Mouse (Mus musculus) hindbrain, embryonic 12.5 days (tissue): Measurements from ENCODE around the gene Atg101. TPM values are rescaled to one million over a fixed set of nuclear protein-coding genes. Genes with fewer than 3 reads are reported as not detected.

Experiments used
- ATAC-seq: fragments of 200-750 bp; cut with Nextera tagmentation; 2 replicates; pipeline ENCODE4 v1.8.0; 2017; ENCODE audit warnings: moderate TSS enrichment; ENCODE audit not compliant: low FRiP score
- H3K27ac ChIP-seq: fragments of 300-500 bp; sonication (generic); 2 replicates; pipeline ENCODE4 v1.5.1; 2016; ENCODE audit warnings: mild to moderate bottlenecking
- H3K27me3 ChIP-seq: fragments of 300-500 bp; sonication (generic); 2 replicates; pipeline ENCODE4 v1.6.1; 2016; ENCODE audit warnings: mild to moderate bottlenecking
- H3K36me3 ChIP-seq: fragments of 300-500 bp; sonication (generic); 2 replicates; pipeline ENCODE4 v1.6.1; 2016; ENCODE audit warnings: mild to moderate bottlenecking
- H3K4me1 ChIP-seq: fragments of 300-500 bp; sonication (generic); 2 replicates; pipeline ENCODE4 v1.6.1; 2016
- H3K4me2 ChIP-seq: fragments of 300-500 bp; sonication (generic); replicated peaks from 2 replicates; pipeline ENCODE4 v1.6.1; 2016; ENCODE audit warnings: mild to moderate bottlenecking
- H3K4me3 ChIP-seq: fragments of 300-500 bp; sonication (generic); 2 replicates; pipeline ENCODE4 v1.5.1; 2016; ENCODE audit warnings: mild to moderate bottlenecking
- H3K9ac ChIP-seq: fragments of 300-500 bp; sonication (generic); 2 replicates; pipeline ENCODE4 v1.6.1; 2016; ENCODE audit warnings: mild to moderate bottlenecking, moderate library complexity
- H3K9me3 ChIP-seq: fragments of 300-500 bp; sonication (generic); replicated peaks from 2 replicates; pipeline ENCODE4 v1.6.1; 2016; ENCODE audit warnings: mild to moderate bottlenecking
- WGBS: fragments of 180-500 bp; shearing (Covaris S2); methylation state at CpG from one replicate; pipeline ENCODE4 v1.1.7; 2016; 5-methylcytosine and 5-hydroxymethylcytosine counted together
- polyA plus RNA-seq: library from polyadenylated mRNA; unstranded; fragments of >200 nt; fragmentation: Nextera tagmentation; extraction: Ambion mirVana; gene quantifications from 2 replicates; pipeline ENCODE4 v1.2.1, GENCODE M21; 2016

The Atg101 gene
- polyA plus RNA-seq, 1 experiment from 2014 or later, result 66.5 TPM

DNA sequence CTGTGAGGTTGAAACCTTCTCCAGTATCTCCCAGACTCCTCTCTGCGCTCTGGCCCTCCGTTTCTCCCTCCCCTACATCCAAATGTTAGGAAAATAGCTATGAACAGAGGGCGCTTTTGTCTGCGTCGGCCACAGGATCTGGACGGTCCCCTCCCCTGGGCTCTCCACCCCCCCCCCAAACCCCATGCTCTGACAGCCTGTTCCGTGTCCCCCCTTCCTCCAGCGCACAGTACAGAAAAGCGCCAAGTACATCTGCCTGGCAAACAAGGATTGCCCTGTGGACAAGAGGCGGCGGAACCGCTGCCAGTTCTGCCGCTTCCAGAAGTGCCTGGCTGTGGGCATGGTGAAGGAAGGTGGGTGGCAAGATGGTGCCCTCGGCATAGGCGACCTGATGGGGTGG lies 12.6 kb upstream of the Atg101 start:
- Histone ChIP-seq H3K36me3 (peaks cover 26% of the 10 kb centered on the region), H3K9me3 (no peaks in the 10 kb centered on the region), H3K4me1 (peaks cover 15% of the 10 kb centered on the region), H3K4me2 (no peak overlapping the region), H3K4me3 (no peak overlapping the region), H3K9ac (no peak overlapping the region), H3K27me3 (peaks cover 22% of the 10 kb centered on the region), H3K27ac (no peak overlapping the region)
- no peak for ATAC-seq
- WGBS, result 83% methylated on average over 15 of the region's 15 CpGs

DNA sequence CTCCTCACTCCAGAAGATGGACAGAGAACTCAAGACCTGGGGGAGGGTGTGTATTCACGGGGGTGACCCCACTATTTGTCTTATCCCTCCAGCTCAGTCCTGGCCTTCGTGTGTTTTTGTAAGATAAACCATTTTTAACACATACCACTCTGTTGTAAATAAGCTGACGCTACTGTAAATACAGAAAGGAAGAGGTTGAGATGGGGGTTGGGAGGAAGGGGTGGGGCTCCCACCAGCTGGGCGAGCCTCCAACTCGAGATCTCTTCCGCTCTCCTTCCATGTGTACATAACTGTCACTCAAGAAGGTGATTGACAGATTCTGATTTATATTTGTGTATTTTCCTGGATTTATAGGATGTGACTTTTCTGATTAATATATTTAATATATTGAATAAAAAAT lies 9.7 kb upstream of the Atg101 start:
- H3K9ac ChIP-seq, result no peak overlapping the region
- H3K27me3 ChIP-seq, result no peaks in the 10 kb centered on the region; the same call in 1 of the 2 replicates
- peaks cover 26% of the 10 kb centered on the region for H3K36me3 ChIP-seq
- no peak overlapping the region for H3K4me2 ChIP-seq
- H3K27ac ChIP-seq, result no peak overlapping the region
- peaks cover 23% of the 10 kb centered on the region for H3K4me1 ChIP-seq
- H3K4me3 ChIP-seq, result no peak overlapping the region
- H3K9me3 ChIP-seq, result no peaks in the 10 kb centered on the region
- 79% methylated on average over 6 of the region's 6 CpGs for WGBS
- no peak for ATAC-seq

DNA sequence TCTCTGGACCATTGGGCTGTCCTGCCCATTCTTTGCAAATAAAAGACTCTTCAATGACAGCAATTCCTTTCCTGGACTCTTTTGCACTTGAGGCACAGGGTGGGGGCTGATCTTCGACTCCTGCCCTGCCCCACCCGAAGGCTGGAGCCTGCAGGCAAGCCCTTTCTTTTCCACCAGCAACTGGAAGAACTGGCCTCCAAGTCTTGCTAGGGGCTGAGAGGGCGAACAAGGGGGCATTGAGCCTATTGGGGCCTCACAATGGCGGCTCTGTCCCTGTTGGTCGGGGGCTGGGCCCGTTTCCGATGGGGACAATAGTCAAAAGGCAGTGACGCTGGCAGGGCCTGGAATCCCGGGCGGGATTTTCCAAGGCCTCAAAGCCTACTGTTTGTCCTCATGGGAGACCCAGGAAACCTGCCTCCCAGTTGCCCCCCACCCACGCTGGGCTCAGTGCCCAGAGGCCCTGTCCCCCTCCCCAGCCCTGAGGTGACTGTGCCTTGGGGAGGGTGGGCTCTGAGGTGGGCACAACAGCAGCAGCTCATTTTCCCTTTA lies 6.6 kb upstream of the Atg101 start:
- H3K27ac ChIP-seq, result peak overlapping the region; percentile 3
- no peak overlapping the region for H3K4me2 ChIP-seq
- ATAC-seq, result peak; percentile 74
- H3K4me1 ChIP-seq, result peaks cover 23% of the 10 kb centered on the region
- H3K36me3 ChIP-seq, result peaks cover 18% of the 10 kb centered on the region
- H3K9ac ChIP-seq, result no peak overlapping the region
- H3K9me3 ChIP-seq, result no peaks in the 10 kb centered on the region
- H3K27me3 ChIP-seq, result no peaks in the 10 kb centered on the region
- 22% methylated on average over 11 of the region's 11 CpGs for WGBS
- H3K4me3 ChIP-seq, result no peak overlapping the region

DNA sequence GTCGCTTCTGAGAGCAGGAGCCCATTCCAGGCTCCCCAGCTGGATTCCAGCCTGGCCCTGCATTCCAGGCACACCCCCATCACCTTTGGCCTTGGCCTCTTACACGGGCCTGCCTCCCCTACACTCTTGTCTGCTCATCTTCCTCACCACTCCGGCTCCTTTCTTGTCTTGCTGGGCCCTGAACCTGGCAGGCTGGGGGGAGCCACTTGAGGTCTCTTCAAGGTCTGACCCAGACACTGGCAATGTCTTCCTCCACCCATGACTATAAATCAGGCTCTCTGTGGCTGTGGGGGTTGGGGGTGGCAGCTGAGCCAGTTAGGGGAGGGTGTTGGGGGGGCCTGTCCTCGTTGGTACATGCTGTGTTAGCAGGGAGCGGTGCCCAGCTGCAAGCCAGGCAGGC lies 5.5 kb upstream of the Atg101 start:
- H3K4me3 ChIP-seq, result no peak overlapping the region
- peaks cover 23% of the 10 kb centered on the region for H3K4me1 ChIP-seq
- no peaks in the 10 kb centered on the region for H3K9me3 ChIP-seq
- peaks cover 7% of the 10 kb centered on the region for H3K36me3 ChIP-seq
- ATAC-seq, result no peak
- H3K9ac ChIP-seq, result no peak overlapping the region
- H3K4me2 ChIP-seq, result no peak overlapping the region
- 0 out of 2 replicates have a peak overlapping the region, but pooled peaks have one; percentile 3 for H3K27ac ChIP-seq
- WGBS, result 51% methylated on average over 5 of the region's 5 CpGs
- no peaks in the 10 kb centered on the region for H3K27me3 ChIP-seq

DNA sequence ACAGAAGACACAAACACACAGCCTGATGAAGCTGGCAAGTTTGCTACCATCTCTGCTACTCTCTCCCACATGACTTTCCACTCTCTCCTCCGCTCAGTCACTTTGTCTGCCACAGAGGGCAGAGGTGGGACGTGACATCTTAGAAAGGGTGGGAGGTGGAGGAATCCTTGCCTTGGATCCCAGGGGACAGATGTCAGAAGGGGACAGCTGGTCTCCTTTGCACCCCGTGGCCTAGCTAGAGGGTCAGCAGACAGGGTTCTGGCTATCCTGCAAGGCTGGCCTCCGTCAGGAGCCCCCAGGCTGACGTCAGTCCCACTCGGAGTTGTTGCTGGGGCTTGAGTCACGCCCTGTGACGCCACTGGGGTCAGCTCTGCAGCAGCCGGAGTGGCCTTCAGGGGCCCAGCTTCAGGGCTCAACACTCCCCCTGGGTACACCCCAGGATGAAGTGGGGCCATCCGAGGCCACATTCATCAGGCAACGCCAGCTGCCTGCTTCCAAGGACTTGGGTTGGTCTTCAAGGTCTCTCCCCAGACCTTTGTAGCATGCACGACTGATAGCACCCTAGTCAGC lies 4.6 kb upstream of the Atg101 start:
- Histone ChIP-seq H3K9ac (0 out of 2 replicates have a peak overlapping the region, but pooled peaks have one; percentile 8), H3K9me3 (no peaks in the 10 kb centered on the region), H3K27ac (no peak overlapping the region), H3K36me3 (no peaks in the 10 kb centered on the region), H3K27me3 (no peaks in the 10 kb centered on the region), H3K4me3 (no peak overlapping the region), H3K4me2 (no peak overlapping the region), H3K4me1 (peaks cover 24% of the 10 kb centered on the region)
- WGBS, result 68% methylated on average over 12 of the region's 12 CpGs
- no peak for ATAC-seq

DNA sequence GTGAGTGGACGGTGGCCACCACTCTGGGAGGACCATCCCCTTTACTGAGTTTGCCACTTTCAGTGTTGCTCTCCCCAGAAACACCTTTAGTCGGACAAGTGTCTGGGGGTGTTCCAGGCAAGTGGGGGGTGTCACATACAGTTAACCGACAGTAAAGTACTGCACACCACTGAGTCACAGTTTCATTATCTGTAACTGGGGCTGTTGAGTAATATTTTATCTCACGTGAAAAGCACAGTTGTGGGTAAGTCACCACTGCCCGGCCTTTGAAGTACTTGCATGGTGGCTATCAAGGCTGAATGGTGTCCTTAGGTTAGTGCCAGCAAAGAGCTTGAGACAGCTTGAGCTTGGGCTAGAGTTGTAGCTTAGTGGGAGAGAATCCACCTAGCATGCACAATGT lies 1.6 kb upstream of the Atg101 start:
- Histone ChIP-seq H3K27ac (no peak overlapping the region), H3K4me1 (peaks cover 30% of the 10 kb centered on the region), H3K27me3 (no peaks in the 10 kb centered on the region), H3K9me3 (no peaks in the 10 kb centered on the region), H3K36me3 (peaks cover 10% of the 10 kb centered on the region), H3K9ac (no peak overlapping the region), H3K4me2 (no peak overlapping the region), H3K4me3 (no peak overlapping the region)
- ATAC-seq, result no peak
- WGBS, result 79% methylated on average over 5 of the region's 5 CpGs

DNA sequence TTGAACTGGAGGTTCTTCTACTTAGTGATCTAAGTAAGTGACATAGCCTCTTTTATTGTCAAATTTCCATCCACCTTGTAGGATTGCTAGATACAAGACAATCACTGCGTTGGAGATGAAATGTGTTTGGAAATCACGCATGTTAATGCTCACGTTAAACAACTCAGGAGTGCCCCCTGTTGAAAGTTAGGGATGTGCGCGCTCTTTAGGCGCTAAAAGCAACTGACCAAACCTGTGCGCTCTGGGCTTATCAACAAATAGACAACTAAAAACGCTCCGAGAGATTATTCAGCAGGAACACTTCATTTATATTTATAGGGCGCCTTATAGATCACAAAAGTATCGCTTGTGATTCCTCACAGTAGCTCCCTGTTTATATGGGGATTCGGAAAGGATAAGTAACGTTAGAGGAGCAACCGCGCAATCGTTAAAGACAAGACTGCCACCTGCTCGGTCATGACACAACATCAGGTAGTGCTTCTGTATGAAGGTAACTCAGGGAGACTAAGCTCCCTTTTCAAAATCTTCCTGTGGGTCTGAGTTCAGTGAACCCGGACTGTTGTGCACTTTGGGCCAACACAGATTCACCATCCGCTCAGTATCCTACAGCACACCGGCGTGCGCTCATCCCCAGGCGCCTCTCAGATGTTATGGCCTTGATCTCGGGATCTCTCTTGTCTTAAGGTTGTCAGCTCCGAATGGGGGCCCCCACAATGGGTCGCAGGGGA lies 725 bp upstream of the Atg101 start:
- Histone ChIP-seq H3K4me2 (peak overlapping the region; percentile 86), H3K27me3 (no peaks in the 10 kb centered on the region), H3K4me1 (peaks cover 21% of the 10 kb centered on the region), H3K9ac (peak overlapping the region; percentile 68), H3K36me3 (peaks cover 19% of the 10 kb centered on the region), H3K9me3 (no peaks in the 10 kb centered on the region), H3K4me3 (peak overlapping the region; percentile 92), H3K27ac (peak overlapping the region; percentile 35; the same call in 1 of the 2 replicates)
- WGBS, result 2% methylated on average over 26 of the region's 26 CpGs
- peak; percentile 59; the same call in 1 of the 2 replicates for ATAC-seq

DNA sequence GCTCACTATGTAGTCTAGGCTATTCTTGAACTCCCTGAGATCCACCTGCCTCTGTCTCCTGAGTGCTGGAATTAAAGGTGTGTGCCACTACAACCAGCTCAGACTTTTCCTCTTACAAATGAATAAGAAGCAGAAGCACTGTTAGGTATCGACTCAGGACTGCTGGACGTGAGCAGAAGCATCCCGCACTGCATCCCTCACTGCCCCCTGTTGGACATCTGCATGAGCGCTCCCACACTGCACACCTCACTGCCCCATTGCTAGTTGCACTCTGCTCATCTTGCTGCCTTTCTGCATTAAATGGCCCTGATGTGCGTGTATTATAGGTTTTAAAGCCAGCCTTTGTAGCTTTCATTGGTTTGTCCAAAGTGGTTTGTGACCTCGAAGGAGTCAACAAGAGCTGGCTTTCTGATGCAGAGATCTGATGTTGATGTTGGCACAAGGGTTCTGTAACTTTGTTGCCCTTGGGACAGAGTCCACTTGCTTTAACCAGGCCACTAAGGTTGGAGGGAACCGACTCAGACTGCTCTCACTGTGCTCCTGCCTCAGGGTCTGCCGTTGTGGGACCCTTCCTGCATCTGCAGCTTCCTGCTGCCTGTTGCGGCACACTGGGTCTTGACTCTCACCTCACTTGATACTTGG lies 2.2 kb downstream of the Atg101 start:
- Histone ChIP-seq H3K36me3 (peaks cover 47% of the 10 kb centered on the region), H3K9me3 (no peaks in the 10 kb centered on the region), H3K27me3 (no peaks in the 10 kb centered on the region), H3K27ac (no peak overlapping the region), H3K9ac (no peak overlapping the region), H3K4me3 (no peak overlapping the region), H3K4me2 (no peak overlapping the region), H3K4me1 (peaks cover 15% of the 10 kb centered on the region)
- WGBS, result 71% methylated on average over 9 of the region's 9 CpGs
- ATAC-seq, result no peak

DNA sequence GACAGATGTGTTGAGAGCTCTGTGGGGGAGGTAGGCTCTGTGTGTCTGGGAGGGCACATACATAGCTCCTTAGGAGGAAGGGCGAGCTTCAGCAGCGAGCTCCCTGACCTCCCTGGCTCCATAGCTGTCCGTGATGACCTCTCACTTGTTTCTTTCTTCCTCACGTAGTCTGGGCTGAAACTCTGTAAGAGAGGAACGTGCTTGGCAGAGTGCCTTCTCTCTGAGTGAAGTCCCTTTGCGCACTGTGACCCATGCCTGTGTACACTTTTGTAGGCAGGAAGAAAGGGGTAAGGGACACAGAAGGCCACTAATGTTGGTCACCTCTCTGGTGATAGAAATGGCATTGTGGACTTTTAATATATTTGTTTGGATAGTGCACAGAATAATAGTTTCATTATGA lies 3.3 kb downstream of the Atg101 start:
- H3K27me3 ChIP-seq, result no peaks in the 10 kb centered on the region

DNA sequence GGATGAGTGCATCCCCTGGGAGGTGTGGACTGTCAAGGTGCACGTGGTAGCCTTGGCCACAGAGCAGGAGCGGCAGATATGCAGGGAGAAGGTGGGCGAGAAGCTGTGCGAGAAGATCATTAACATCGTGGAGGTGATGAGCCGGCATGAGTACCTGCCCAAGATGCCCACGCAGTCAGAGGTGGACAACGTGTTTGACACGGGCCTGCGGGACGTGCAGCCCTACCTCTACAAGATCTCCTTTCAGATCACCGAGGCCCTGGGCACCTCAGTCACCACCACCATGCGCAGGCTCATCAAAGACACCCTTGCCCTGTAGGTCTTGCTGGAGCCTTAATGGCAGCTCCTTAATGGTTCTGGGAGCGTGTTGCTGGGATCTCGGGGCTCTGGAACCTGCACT lies 6.3 kb downstream of the Atg101 start:
- peaks cover 59% of the 10 kb centered on the region for H3K36me3 ChIP-seq
- H3K27me3 ChIP-seq, result no peaks in the 10 kb centered on the region
- peaks cover 9% of the 10 kb centered on the region for H3K4me1 ChIP-seq
- H3K27ac ChIP-seq, result no peak overlapping the region
- WGBS, result 96% methylated on average over 15 of the region's 15 CpGs
- no peak overlapping the region for H3K4me3 ChIP-seq
- H3K4me2 ChIP-seq, result no peak overlapping the region
- no peak for ATAC-seq
- no peaks in the 10 kb centered on the region for H3K9me3 ChIP-seq
- no peak overlapping the region for H3K9ac ChIP-seq

More for the DNA sequence above, 3.3 kb downstream of the Atg101 start:
- WGBS, result 92% methylated on average over 6 of the region's 6 CpGs
- Histone ChIP-seq H3K27ac (no peak overlapping the region), H3K9ac (no peak overlapping the region), H3K36me3 (peaks cover 57% of the 10 kb centered on the region), H3K4me3 (no peak overlapping the region), H3K9me3 (no peaks in the 10 kb centered on the region), H3K4me1 (peaks cover 15% of the 10 kb centered on the region), H3K4me2 (no peak overlapping the region)
- ATAC-seq, result no peak

DNA sequence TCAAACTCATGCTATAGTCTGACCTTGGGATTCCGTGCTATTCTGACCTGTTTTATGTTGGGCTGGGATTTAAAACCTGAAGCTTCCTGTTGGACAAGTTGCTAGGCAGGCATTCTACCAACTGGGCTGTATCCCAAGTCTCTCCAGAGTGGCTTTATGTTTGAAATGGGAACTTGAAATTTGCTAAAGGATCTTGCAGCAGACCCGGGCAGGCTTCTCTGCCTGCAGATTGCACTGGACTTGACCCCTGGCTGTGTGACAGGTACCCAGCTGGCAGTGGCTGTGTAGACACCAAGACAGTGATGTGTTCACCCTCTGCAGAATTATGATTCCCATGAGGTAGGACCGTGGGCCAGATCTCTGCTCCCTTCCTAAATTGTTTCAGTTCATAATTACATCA lies 7.9 kb downstream of the Atg101 start:
- Histone ChIP-seq H3K4me2 (no peak overlapping the region), H3K4me3 (no peak overlapping the region), H3K36me3 (peaks cover 53% of the 10 kb centered on the region), H3K27ac (no peak overlapping the region), H3K9ac (no peak overlapping the region), H3K4me1 (peaks cover 2% of the 10 kb centered on the region; the same call in 1 of the 2 replicates), H3K9me3 (no peaks in the 10 kb centered on the region), H3K27me3 (no peaks in the 10 kb centered on the region)
- WGBS, result 93% methylated on average over 3 of the region's 3 CpGs
- ATAC-seq, result no peak

DNA sequence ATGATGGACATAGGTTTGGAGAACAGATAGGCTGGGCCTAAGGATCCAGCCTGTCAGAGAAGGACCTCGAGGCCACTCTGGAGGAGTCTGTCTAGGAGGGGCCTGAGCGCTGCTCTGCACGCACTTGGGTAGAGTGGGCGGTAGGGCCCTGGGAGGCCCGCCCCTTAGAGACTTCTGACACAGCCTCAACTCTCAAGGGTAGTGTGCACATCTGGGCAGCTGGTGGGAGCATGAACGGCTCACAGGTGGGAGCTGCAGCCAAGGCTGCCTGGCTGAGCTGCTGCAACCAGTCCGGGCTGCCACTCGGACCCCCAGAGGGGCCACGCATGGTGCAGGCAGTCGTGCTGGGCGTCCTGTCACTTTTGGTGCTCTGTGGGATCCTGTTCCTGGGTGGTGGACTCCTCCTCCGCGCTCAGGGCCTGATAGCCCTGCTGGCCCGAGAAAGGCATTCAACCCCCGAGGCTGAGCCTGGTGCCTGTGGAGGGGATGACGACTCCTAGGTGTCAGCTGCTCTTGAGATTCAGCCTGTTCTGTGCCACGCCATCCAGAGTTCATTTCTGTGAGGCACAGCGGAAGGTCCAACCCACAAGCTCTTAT lies 9.1 kb downstream of the Atg101 start, which contains the start of gene 6030408B16Rik:
TSS of gene 6030408B16Rik (plus strand) at position 188 of the 597 bp plus-strand sequence.
- 60% methylated on average over 18 of the region's 18 CpGs for WGBS
- Histone ChIP-seq H3K4me1 (peaks cover 2% of the 10 kb centered on the region; the same call in 1 of the 2 replicates), H3K9me3 (no peaks in the 10 kb centered on the region), H3K27ac (no peak within 1 kb of the TSS), H3K4me3 (no peak within 1 kb of the TSS), H3K27me3 (no peaks in the 10 kb centered on the region), H3K4me2 (no peak within 1 kb of the TSS), H3K36me3 (peaks cover 42% of the 10 kb centered on the region), H3K9ac (no peak within 1 kb of the TSS)
- ATAC-seq, result no peak
